Mouse (Mus musculus) hindbrain, embryonic 14.5 days (tissue): ENCODE data around the gene Trappc10. TPM values are rescaled to one million over a fixed set of nuclear protein-coding genes. Genes with fewer than 3 reads are reported as not detected.
A peak's percentile ranks its signal among the peaks of the same experiment; 100 is the strongest.

ENCODE experiments used
- ATAC-seq: fragments of 200-750 bp; cut with Nextera tagmentation; 2 replicates; pipeline ENCODE4 v1.8.0; 2017; ENCODE audit warnings: moderate number of reproducible peaks, mild to moderate bottlenecking, moderate TSS enrichment, moderate library complexity; ENCODE audit not compliant: low FRiP score
- DNase-seq: peaks from one replicate; pipeline ENCODE4 v3.0.0-alpha.2; 2015; ENCODE audit warnings: low spot score
- H3K27ac ChIP-seq: fragments of 300-500 bp; sonication (generic); 2 replicates; pipeline ENCODE4 v1.5.1; 2014; ENCODE audit warnings: mild to moderate bottlenecking, moderate library complexity
- H3K27me3 ChIP-seq: fragments of 300-500 bp; sonication (generic); 2 replicates; pipeline ENCODE4 v1.6.1; 2014; ENCODE audit warnings: mild to moderate bottlenecking, low read length, mixed read lengths; ENCODE audit not compliant: control insufficient read depth, insufficient read depth
- H3K36me3 ChIP-seq: fragments of 300-500 bp; sonication (generic); replicated peaks from 2 replicates; pipeline ENCODE4 v1.6.1; 2014; ENCODE audit not compliant: control insufficient read depth, insufficient read depth
- H3K4me1 ChIP-seq: fragments of 300-500 bp; sonication (generic); replicated peaks from 2 replicates; pipeline ENCODE4 v1.6.1; 2014; ENCODE audit warnings: antibody characterized with exemption, low read length, mixed read lengths; ENCODE audit not compliant: control insufficient read depth, insufficient read depth
- H3K4me2 ChIP-seq: fragments of 300-500 bp; sonication (generic); replicated peaks from 2 replicates; pipeline ENCODE4 v1.6.1; 2014; ENCODE audit warnings: mild to moderate bottlenecking, moderate library complexity
- H3K4me3 ChIP-seq: fragments of 300-500 bp; sonication (generic); replicated peaks from 2 replicates; pipeline ENCODE4 v1.5.1; 2014; ENCODE audit warnings: mild to moderate bottlenecking, low read length
- H3K9ac ChIP-seq: fragments of 300-500 bp; sonication (generic); 2 replicates; pipeline ENCODE4 v1.6.1; 2014
- H3K9me3 ChIP-seq: fragments of 300-500 bp; sonication (generic); 2 replicates; pipeline ENCODE4 v1.6.1; 2016; ENCODE audit warnings: low read length; ENCODE audit not compliant: control insufficient read depth
- WGBS: fragments of 180-500 bp; shearing (Covaris S2); extraction: QIAGEN DNeasy Blood & Tissue Kit; methylation state at CpG from one replicate; pipeline ENCODE4 v1.1.7; 2014; 5-methylcytosine and 5-hydroxymethylcytosine counted together
- polyA plus RNA-seq: library from polyadenylated mRNA; unstranded; fragments of >200 nt; fragmentation: Nextera tagmentation; extraction: Ambion mirVana; gene quantifications from 2 replicates; pipeline ENCODE4 v1.2.1, GENCODE M21; 2014

Gene Trappc10
- polyA plus RNA-seq, 1 experiment from 2014 or later: 35.5 TPM

- peak overlapping the region; percentile 93 for H3K4me2 ChIP-seq
- ATAC-seq: 0 out of 2 replicates have a peak, but pooled peaks have one; percentile 21
- DNase-seq: no peak
- peaks cover 59% of the 10 kb centered on the region for H3K36me3 ChIP-seq
- H3K9me3 ChIP-seq: no peaks in the 10 kb centered on the region
- H3K4me3 ChIP-seq: peak overlapping the region; percentile 75
- peak overlapping the region; percentile 46; the same call in 1 of the 2 replicates for H3K9ac ChIP-seq
- no peaks in the 10 kb centered on the region for H3K27me3 ChIP-seq
- peak overlapping the region; percentile 67 for H3K27ac ChIP-seq
- 28% methylated on average over 9 of the region's 9 CpGs for WGBS
- H3K4me1 ChIP-seq: peaks cover 11% of the 10 kb centered on the region
These were observed 59.1 kb downstream of the Trappc10 start for GRCm38 (mm10) chr10:78185381-78185725.

- H3K27ac ChIP-seq: peak within 1 kb of the TSS; percentile 67
- H3K4me3 ChIP-seq: peak within 1 kb of the TSS; percentile 75
- H3K9ac ChIP-seq: peak within 1 kb of the TSS; percentile 64
- no peaks in the 10 kb centered on the region for H3K9me3 ChIP-seq
- H3K4me2 ChIP-seq: peak within 1 kb of the TSS; percentile 93
- DNase-seq (peak; percentile 95), ATAC-seq (peak; percentile 97)
- H3K27me3 ChIP-seq: no peaks in the 10 kb centered on the region
- H3K4me1 ChIP-seq: peaks cover 11% of the 10 kb centered on the region
- WGBS: 1% methylated on average over 47 of the region's 47 CpGs
- peaks cover 59% of the 10 kb centered on the region for H3K36me3 ChIP-seq
These were observed 59.7 kb downstream of the Trappc10 start, which contains the start of gene Pwp2 for GRCm38 (mm10) chr10:78184531-78185380. Gene Pwp2 (minus strand): TSS chr10:78185149.

GRCm38 (mm10) chr10:78183577-78183976, 60.9 kb downstream of the Trappc10 start:
- Histone ChIP-seq H3K36me3 (peaks cover 59% of the 10 kb centered on the region), H3K27me3 (no peaks in the 10 kb centered on the region), H3K27ac (no peak overlapping the region), H3K4me1 (peaks cover 11% of the 10 kb centered on the region), H3K4me2 (no peak overlapping the region), H3K9ac (no peak overlapping the region), H3K4me3 (no peak overlapping the region), H3K9me3 (no peaks in the 10 kb centered on the region)
- no peak for DNase-seq
- 89% methylated on average over 3 of the region's 3 CpGs for WGBS
- no peak for ATAC-seq

GRCm38 (mm10) chr10:78182321-78182720, 62.1 kb downstream of the Trappc10 start:
- H3K36me3 ChIP-seq: peaks cover 59% of the 10 kb centered on the region
- no peaks in the 10 kb centered on the region for H3K9me3 ChIP-seq
- peaks cover 11% of the 10 kb centered on the region for H3K4me1 ChIP-seq
- WGBS: 95% methylated on average over 17 of the region's 17 CpGs
- ATAC-seq: no peak
- H3K4me3 ChIP-seq: no peak overlapping the region
- no peaks in the 10 kb centered on the region for H3K27me3 ChIP-seq
- no peak overlapping the region for H3K4me2 ChIP-seq
- no peak for DNase-seq
- H3K27ac ChIP-seq: no peak overlapping the region
- H3K9ac ChIP-seq: no peak overlapping the region

- Histone ChIP-seq H3K4me2 (no peak overlapping the region), H3K27ac (no peak overlapping the region), H3K27me3 (no peaks in the 10 kb centered on the region), H3K4me1 (no peaks in the 10 kb centered on the region; the same call in 1 of the 2 replicates), H3K9ac (no peak overlapping the region), H3K9me3 (no peaks in the 10 kb centered on the region), H3K4me3 (no peak overlapping the region), H3K36me3 (peaks cover 89% of the 10 kb centered on the region)
- no peak for DNase-seq
- ATAC-seq: no peak
- 96% methylated on average over 5 of the region's 5 CpGs for WGBS
These were observed 70.0 kb downstream of the Trappc10 start for GRCm38 (mm10) chr10:78174474-78174873.

- Histone ChIP-seq H3K27me3 (no peaks in the 10 kb centered on the region), H3K4me1 (peaks cover 11% of the 10 kb centered on the region), H3K4me3 (no peak overlapping the region), H3K27ac (no peak overlapping the region), H3K9me3 (no peaks in the 10 kb centered on the region), H3K9ac (no peak overlapping the region), H3K4me2 (no peak overlapping the region), H3K36me3 (peaks cover 68% of the 10 kb centered on the region)
- ATAC-seq (no peak), DNase-seq (no peak)
- WGBS: 94% methylated on average over 9 of the region's 9 CpGs
These were observed 72.9 kb downstream of the Trappc10 start for GRCm38 (mm10) chr10:78171581-78171980.

GRCm38 (mm10) chr10:78171057-78171456, 73.4 kb downstream of the Trappc10 start:
- peaks cover 68% of the 10 kb centered on the region for H3K36me3 ChIP-seq
- no peak overlapping the region for H3K4me3 ChIP-seq
- 94% methylated on average over 7 of the region's 7 CpGs for WGBS
- H3K9me3 ChIP-seq: no peaks in the 10 kb centered on the region
- DNase-seq: no peak
- H3K4me2 ChIP-seq: no peak overlapping the region
- H3K27ac ChIP-seq: no peak overlapping the region
- H3K27me3 ChIP-seq: no peaks in the 10 kb centered on the region
- peaks cover 11% of the 10 kb centered on the region for H3K4me1 ChIP-seq
- no peak for ATAC-seq
- H3K9ac ChIP-seq: no peak overlapping the region

GRCm38 (mm10) chr10:78170445-78170844, 74.0 kb downstream of the Trappc10 start:
- peak overlapping the region; percentile 82 for H3K4me2 ChIP-seq

GRCm38 (mm10) chr10:78169281-78170042, 75.0 kb downstream of the Trappc10 start, which contains the start of gene D10Jhu81e:
Gene D10Jhu81e (minus strand): TSS chr10:78169782.
- H3K27me3 ChIP-seq: no peaks in the 10 kb centered on the region
- H3K27ac ChIP-seq: peak within 1 kb of the TSS; percentile 75
- peak within 1 kb of the TSS; percentile 75 for H3K4me3 ChIP-seq
- peaks cover 11% of the 10 kb centered on the region for H3K4me1 ChIP-seq
- peak within 1 kb of the TSS; percentile 82 for H3K4me2 ChIP-seq
- peaks cover 68% of the 10 kb centered on the region for H3K36me3 ChIP-seq
- H3K9ac ChIP-seq: peak within 1 kb of the TSS; percentile 81
- ATAC-seq (peak; percentile 96), DNase-seq (peak; percentile 98)
- no peaks in the 10 kb centered on the region for H3K9me3 ChIP-seq
- WGBS: 2% methylated on average over 50 of the region's 50 CpGs

More at GRCm38 (mm10) chr10:78170445-78170844, 74.0 kb downstream of the Trappc10 start:
- 62% methylated on average over 2 of the region's 2 CpGs for WGBS
- ATAC-seq (no peak), DNase-seq (no peak)
- H3K4me3 ChIP-seq: peak overlapping the region; percentile 75; the same call in 1 of the 2 replicates
- peak overlapping the region; percentile 46 for H3K27ac ChIP-seq
- no peaks in the 10 kb centered on the region for H3K9me3 ChIP-seq
- H3K4me1 ChIP-seq: peaks cover 11% of the 10 kb centered on the region
- H3K9ac ChIP-seq: peak overlapping the region; percentile 81; the same call in 1 of the 2 replicates
- H3K36me3 ChIP-seq: peaks cover 68% of the 10 kb centered on the region
- H3K27me3 ChIP-seq: no peaks in the 10 kb centered on the region
